Mouse (Mus musculus) hindbrain, embryonic 13.5 days (tissue): ENCODE measurements around the gene Cox6a2. TPM values are rescaled to one million over a fixed set of nuclear protein-coding genes. Genes with fewer than 3 reads are reported as not detected.
"Not testable (repeated sequence)": the region's sequence is repeated elsewhere in the genome, so short reads cannot be mapped to it uniquely, and the experiment has no call there.

Source experiments
- ATAC-seq: fragments of 200-750 bp; cut with Nextera tagmentation; 2 replicates; pipeline ENCODE4 v1.8.0; 2017; ENCODE audit warnings: moderate TSS enrichment; ENCODE audit not compliant: low FRiP score
- H3K27ac ChIP-seq: fragments of 300-500 bp; sonication (generic); 2 replicates; pipeline ENCODE4 v1.5.1; 2015; ENCODE audit warnings: inconsistent platforms, mild to moderate bottlenecking, moderate library complexity
- H3K27me3 ChIP-seq: fragments of 300-500 bp; sonication (generic); 2 replicates; pipeline ENCODE4 v1.6.1; 2015; ENCODE audit warnings: mild to moderate bottlenecking, inconsistent platforms
- H3K36me3 ChIP-seq: fragments of 300-500 bp; sonication (generic); 2 replicates; pipeline ENCODE4 v1.6.1; 2015; ENCODE audit warnings: mild to moderate bottlenecking, inconsistent platforms
- H3K4me1 ChIP-seq: fragments of 300-500 bp; sonication (generic); replicated peaks from 2 replicates; pipeline ENCODE4 v1.6.1; 2015; ENCODE audit warnings: inconsistent platforms
- H3K4me2 ChIP-seq: fragments of 300-500 bp; sonication (generic); 2 replicates; pipeline ENCODE4 v1.6.1; 2015; ENCODE audit warnings: inconsistent platforms, mild to moderate bottlenecking, moderate library complexity
- H3K4me3 ChIP-seq: fragments of 300-500 bp; sonication (generic); 2 replicates; pipeline ENCODE4 v1.5.1; 2015; ENCODE audit warnings: mild to moderate bottlenecking, inconsistent platforms
- H3K9ac ChIP-seq: fragments of 300-500 bp; sonication (generic); 2 replicates; pipeline ENCODE4 v1.6.1; 2015; ENCODE audit warnings: mild to moderate bottlenecking, inconsistent platforms
- H3K9me3 ChIP-seq: fragments of 300-500 bp; sonication (generic); 2 replicates; pipeline ENCODE4 v1.6.1; 2016; ENCODE audit warnings: inconsistent platforms
- WGBS: fragments of 180-500 bp; shearing (Covaris S2); methylation state at CpG from one replicate; pipeline ENCODE4 v1.1.7; 2015; 5-methylcytosine and 5-hydroxymethylcytosine counted together
- polyA plus RNA-seq: library from polyadenylated mRNA; unstranded; fragments of >200 nt; fragmentation: Nextera tagmentation; extraction: Ambion mirVana; gene quantifications from 2 replicates; pipeline ENCODE4 v1.2.1, GENCODE M21; 2015

Cox6a2 gene
- polyA plus RNA-seq, 1 experiment from 2014 or later: 0.70 TPM

- WGBS: 83% methylated on average over 8 of the region's 8 CpGs
- not testable (repeated sequence) for H3K27me3 ChIP-seq, H3K9me3 ChIP-seq, ATAC-seq, H3K9ac ChIP-seq, H3K27ac ChIP-seq, H3K4me3 ChIP-seq, H3K4me1 ChIP-seq, H3K36me3 ChIP-seq, H3K4me2 ChIP-seq
Observed at GRCm38 (mm10) chr7:128158688-128159354, 47.4 kb downstream of the Cox6a2 start.

Other genes with a start within 250 kb of the Cox6a2 start
- 397 and 402 TPM in 2 replicates for gene Fus, start 238.9 kb downstream of the Cox6a2 start, polyA plus RNA-seq
- 6.5 and 8.2 TPM in 2 replicates for gene Pycard, start 212.5 kb downstream of the Cox6a2 start, polyA plus RNA-seq
- 0.13 TPM in 1 of 2 replicates, not detected in the other for gene Trim72, start 202.4 kb downstream of the Cox6a2 start, polyA plus RNA-seq
- gene Itgam, start 143.7 kb downstream of the Cox6a2 start, polyA plus RNA-seq: 1.1 and 1.4 TPM in 2 replicates
- not detected in 2 replicates for gene Gm49368, start 143.7 kb downstream of the Cox6a2 start, polyA plus RNA-seq
- 0.17 TPM in 1 of 2 replicates, not detected in the other for gene Itgax, start 76.8 kb downstream of the Cox6a2 start, polyA plus RNA-seq
- not detected in 2 replicates for gene Itgad, start 52.0 kb downstream of the Cox6a2 start, polyA plus RNA-seq
- gene Armc5, start 31.0 kb upstream of the Cox6a2 start, polyA plus RNA-seq: 15.0 and 15.2 TPM in 2 replicates
- 10.6 and 11.4 TPM in 2 replicates for gene 9130023H24Rik, start 31.6 kb upstream of the Cox6a2 start, polyA plus RNA-seq
- 27.9 and 31.0 TPM in 2 replicates for gene Tgfb1i1, start 40.4 kb upstream of the Cox6a2 start, polyA plus RNA-seq
- not detected in 2 replicates for gene Slc5a2, start 59.3 kb upstream of the Cox6a2 start, polyA plus RNA-seq
- 17.2 and 20.3 TPM in 2 replicates for gene BC017158, start 91.8 kb upstream of the Cox6a2 start, polyA plus RNA-seq
- 34.0 and 40.2 TPM in 2 replicates for gene Rgs10, start 212.4 kb upstream of the Cox6a2 start, polyA plus RNA-seq